Mouse (Mus musculus) embryonic facial prominence, embryonic 15.5 days (tissue): ENCODE measurements around the gene Tomm40. TPM values are rescaled to one million over a fixed set of nuclear protein-coding genes. Genes with fewer than 3 reads are reported as not detected.

Experiments used
- ATAC-seq: fragments of 200-750 bp; cut with Nextera tagmentation; 2 replicates; pipeline ENCODE4 v1.8.0; 2017; ENCODE audit warnings: low read depth, moderate TSS enrichment; ENCODE audit not compliant: insufficient number of reproducible peaks, low FRiP score, low TSS enrichment
- H3K27ac ChIP-seq: fragments of 300-500 bp; sonication (generic); replicated peaks from 2 replicates; pipeline ENCODE4 v1.5.1; 2015; ENCODE audit warnings: mild to moderate bottlenecking, inconsistent platforms
- H3K27me3 ChIP-seq: fragments of 300-500 bp; sonication (generic); 2 replicates; pipeline ENCODE4 v1.6.1; 2015; ENCODE audit warnings: inconsistent platforms
- H3K36me3 ChIP-seq: fragments of 300-500 bp; sonication (generic); 2 replicates; pipeline ENCODE4 v1.6.1; 2015; ENCODE audit warnings: mild to moderate bottlenecking, inconsistent platforms
- H3K4me1 ChIP-seq: fragments of 300-500 bp; sonication (generic); 2 replicates; pipeline ENCODE4 v1.6.1; 2015; ENCODE audit warnings: inconsistent platforms
- H3K4me2 ChIP-seq: fragments of 300-500 bp; sonication (generic); replicated peaks from 2 replicates; pipeline ENCODE4 v1.6.1; 2015; ENCODE audit warnings: mild to moderate bottlenecking, inconsistent platforms
- H3K4me3 ChIP-seq: fragments of 300-500 bp; sonication (generic); replicated peaks from 2 replicates; pipeline ENCODE4 v1.5.1; 2015; ENCODE audit warnings: mild to moderate bottlenecking, inconsistent platforms
- H3K9ac ChIP-seq: fragments of 300-500 bp; sonication (generic); 2 replicates; pipeline ENCODE4 v1.6.1; 2015; ENCODE audit warnings: inconsistent platforms
- H3K9me3 ChIP-seq: fragments of 300-500 bp; sonication (generic); replicated peaks from 2 replicates; pipeline ENCODE4 v1.6.1; 2016; ENCODE audit warnings: inconsistent platforms
- WGBS: fragments of 180-500 bp; shearing (Covaris S2); methylation state at CpG from one replicate; pipeline ENCODE4 v1.1.7; 2015; 5-methylcytosine and 5-hydroxymethylcytosine counted together
- polyA plus RNA-seq: library from polyadenylated mRNA; unstranded; fragments of >200 nt; fragmentation: Nextera tagmentation; extraction: Ambion mirVana; gene quantifications from 2 replicates; pipeline ENCODE4 v1.2.1, GENCODE M21; 2015

Tomm40 gene
- polyA plus RNA-seq, 1 experiment from 2014 or later = 146 TPM

DNA sequence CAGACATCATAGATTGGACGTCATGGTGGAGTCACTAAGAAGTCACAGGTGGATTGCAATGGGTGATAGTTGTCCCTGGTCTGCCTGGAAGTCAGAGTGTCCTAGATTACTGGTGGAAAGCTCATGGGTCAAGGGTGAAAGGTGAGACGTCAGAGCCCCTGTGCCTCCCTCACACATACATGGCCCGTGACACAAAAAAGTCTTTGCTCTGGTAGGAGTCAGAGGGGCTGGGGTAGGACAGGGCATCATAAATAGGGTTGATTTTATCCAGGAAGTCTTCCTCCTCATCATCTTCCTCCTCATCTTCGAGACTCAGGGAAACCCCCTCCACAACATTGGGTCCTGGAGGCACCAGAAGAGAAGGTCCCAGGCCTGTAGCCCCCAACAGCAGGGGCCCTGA, 2.1 kb upstream of the Tomm40 start:
- peaks cover 25% of the 10 kb centered on the region for H3K4me1 ChIP-seq
- H3K27ac ChIP-seq = no peak overlapping the region
- no peaks in the 10 kb centered on the region for H3K27me3 ChIP-seq
- no peak overlapping the region for H3K4me2 ChIP-seq
- 79% methylated on average over 4 of the region's 4 CpGs for WGBS
- peaks cover 13% of the 10 kb centered on the region; the same call in 1 of the 2 replicates for H3K9me3 ChIP-seq
- H3K9ac ChIP-seq = no peak overlapping the region
- H3K4me3 ChIP-seq = no peak overlapping the region
- H3K36me3 ChIP-seq = peaks cover 57% of the 10 kb centered on the region
- no peak for ATAC-seq

DNA sequence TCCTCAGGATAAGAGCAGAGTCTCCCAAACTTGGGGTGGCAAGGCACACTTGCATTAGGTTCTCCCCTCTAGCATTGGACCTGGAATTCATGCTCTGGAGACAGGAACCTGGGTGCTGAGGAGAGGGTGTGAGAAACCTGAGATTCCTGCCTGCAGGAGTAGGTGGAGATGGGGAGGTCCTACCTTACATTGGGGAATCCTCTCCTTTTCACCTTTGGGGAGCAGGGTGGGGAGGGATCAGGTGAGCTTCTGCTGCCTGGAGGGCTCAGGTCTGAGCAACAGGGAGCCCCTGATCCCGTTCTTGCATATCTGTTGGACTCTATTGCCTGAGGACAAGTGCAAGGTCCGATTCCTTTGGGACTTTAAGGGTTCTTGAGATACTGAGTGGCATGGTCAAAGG, 1.6 kb upstream of the Tomm40 start:
- peaks cover 25% of the 10 kb centered on the region for H3K4me1 ChIP-seq
- H3K36me3 ChIP-seq = peaks cover 57% of the 10 kb centered on the region
- 80% methylated on average over 2 of the region's 2 CpGs for WGBS
- H3K9me3 ChIP-seq = peaks cover 10% of the 10 kb centered on the region; the same call in 1 of the 2 replicates
- H3K9ac ChIP-seq = no peak overlapping the region
- peak overlapping the region; percentile 86 for H3K27ac ChIP-seq
- peak overlapping the region; percentile 64 for H3K4me2 ChIP-seq
- H3K4me3 ChIP-seq = no peak overlapping the region
- ATAC-seq = no peak
- no peaks in the 10 kb centered on the region for H3K27me3 ChIP-seq

DNA sequence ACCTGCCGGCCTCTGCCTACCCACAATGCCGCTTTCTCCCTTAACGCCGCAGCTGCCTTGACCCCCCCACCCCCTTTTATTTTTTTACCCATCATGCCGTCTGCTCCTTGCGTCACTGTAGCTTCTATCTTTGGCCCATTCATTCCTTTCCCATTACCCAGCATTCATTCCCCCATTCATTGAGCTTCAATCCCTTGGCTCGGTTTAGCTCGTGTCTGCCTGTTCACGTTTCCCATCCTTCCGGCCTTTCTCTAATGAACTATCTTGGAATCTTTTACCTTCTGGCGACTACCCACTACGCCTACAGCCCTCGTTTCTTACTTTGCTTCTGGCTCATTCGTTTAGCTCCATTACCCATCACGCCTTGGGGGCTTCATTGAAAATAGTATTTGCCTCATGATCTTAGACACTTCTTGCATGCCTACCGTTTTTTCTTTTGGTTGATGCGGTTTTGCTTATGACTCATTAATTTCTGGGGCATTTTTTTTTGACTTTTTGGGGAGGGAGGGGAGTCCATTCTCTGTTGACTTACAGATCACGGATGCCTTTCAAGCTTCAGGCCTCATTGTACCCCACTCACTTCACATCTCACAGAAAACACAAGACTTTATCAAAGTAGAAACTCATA, 931 bp upstream of the Tomm40 start:
- WGBS = 6% methylated on average over 18 of the region's 18 CpGs
- H3K9me3 ChIP-seq = peaks cover 3% of the 10 kb centered on the region; the same call in 1 of the 2 replicates
- peak overlapping the region; percentile 64 for H3K4me2 ChIP-seq
- H3K36me3 ChIP-seq = peaks cover 57% of the 10 kb centered on the region
- no peak for ATAC-seq
- H3K9ac ChIP-seq = no peak overlapping the region
- H3K27ac ChIP-seq = peak overlapping the region; percentile 86
- H3K4me1 ChIP-seq = peaks cover 25% of the 10 kb centered on the region
- peak overlapping the region; percentile 100 for H3K4me3 ChIP-seq
- H3K27me3 ChIP-seq = no peaks in the 10 kb centered on the region

DNA sequence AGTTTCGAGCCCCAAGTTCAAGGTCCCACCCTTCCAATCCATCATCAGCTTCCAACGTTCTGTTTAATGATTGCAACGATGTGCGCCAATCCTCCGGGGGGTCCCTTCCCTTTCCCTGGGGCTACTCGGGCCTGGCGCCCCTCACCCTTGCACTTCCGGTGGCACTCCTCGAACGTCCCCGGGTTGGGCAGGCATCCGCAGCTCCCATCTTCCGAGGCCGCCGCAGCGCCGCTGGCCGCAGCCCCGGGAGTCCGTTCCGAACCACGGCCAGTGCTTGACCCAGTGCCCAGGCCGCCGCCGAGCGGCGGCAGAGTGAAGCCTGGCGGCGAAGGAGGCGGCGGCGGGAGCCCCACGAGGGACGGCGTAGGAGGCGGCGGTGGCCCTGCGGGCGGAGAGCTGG, 402 bp downstream of the Tomm40 start:
- WGBS = 0% methylated on average over 39 of the region's 39 CpGs
- Histone ChIP-seq H3K27ac (peak overlapping the region; percentile 74), H3K4me2 (peak overlapping the region; percentile 88), H3K9me3 (no peaks in the 10 kb centered on the region), H3K4me1 (peaks cover 25% of the 10 kb centered on the region), H3K27me3 (no peaks in the 10 kb centered on the region), H3K36me3 (peaks cover 57% of the 10 kb centered on the region), H3K9ac (peak overlapping the region; percentile 98), H3K4me3 (peak overlapping the region; percentile 100)
- ATAC-seq = no peak

DNA sequence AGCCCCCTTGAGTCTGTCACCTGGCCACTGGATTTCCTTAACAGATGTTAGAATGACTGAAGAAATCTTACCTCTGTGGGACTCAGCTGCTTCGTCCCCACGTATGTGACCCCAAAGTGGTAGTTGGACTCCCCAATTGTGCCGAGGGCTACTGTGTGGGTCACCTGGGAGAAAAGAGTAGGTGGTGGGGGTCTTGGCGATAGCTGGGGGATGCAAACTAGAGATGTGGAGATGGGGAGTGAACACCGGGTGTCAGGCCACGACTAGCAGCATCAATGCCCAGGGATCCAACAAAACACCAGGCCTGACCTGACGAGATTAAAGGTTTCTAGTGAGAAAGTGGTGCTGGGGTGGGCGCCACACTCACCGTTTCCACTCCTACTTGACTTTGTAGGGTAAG, 1.6 kb downstream of the Tomm40 start:
- H3K4me2 ChIP-seq = no peak overlapping the region
- H3K4me1 ChIP-seq = peaks cover 25% of the 10 kb centered on the region
- WGBS = 86% methylated on average over 9 of the region's 9 CpGs
- H3K9ac ChIP-seq = no peak overlapping the region; the same call in 1 of the 2 replicates
- H3K27ac ChIP-seq = no peak overlapping the region
- H3K27me3 ChIP-seq = no peaks in the 10 kb centered on the region
- ATAC-seq = no peak
- no peak overlapping the region; the same call in 1 of the 2 replicates for H3K4me3 ChIP-seq
- H3K36me3 ChIP-seq = peaks cover 57% of the 10 kb centered on the region
- no peaks in the 10 kb centered on the region for H3K9me3 ChIP-seq

DNA sequence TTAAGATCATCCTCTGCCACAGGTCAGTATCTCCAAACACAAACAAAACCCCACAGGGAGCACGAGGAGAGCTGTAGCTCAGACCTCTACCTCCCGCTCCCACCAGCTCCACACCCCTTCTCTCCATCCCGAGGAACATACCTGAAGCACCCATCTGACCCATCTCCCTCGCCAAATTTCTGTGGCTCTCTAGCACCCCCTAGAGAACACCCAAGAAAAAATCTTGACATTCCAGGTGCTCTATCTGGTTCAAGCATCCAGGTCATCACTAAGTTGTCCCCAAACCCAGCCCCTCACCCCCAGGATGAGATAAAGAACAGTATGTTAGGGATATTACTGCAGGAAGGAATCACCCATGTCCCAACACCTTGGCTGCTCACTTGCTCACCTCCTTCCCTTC, 2.0 kb downstream of the Tomm40 start:
- WGBS = 46% methylated on average over 4 of the region's 4 CpGs
- Histone ChIP-seq H3K36me3 (peaks cover 56% of the 10 kb centered on the region), H3K4me1 (peaks cover 25% of the 10 kb centered on the region), H3K27me3 (no peaks in the 10 kb centered on the region), H3K9me3 (no peaks in the 10 kb centered on the region), H3K4me3 (no peak overlapping the region), H3K4me2 (no peak overlapping the region), H3K27ac (no peak overlapping the region), H3K9ac (no peak overlapping the region)
- ATAC-seq = no peak

DNA sequence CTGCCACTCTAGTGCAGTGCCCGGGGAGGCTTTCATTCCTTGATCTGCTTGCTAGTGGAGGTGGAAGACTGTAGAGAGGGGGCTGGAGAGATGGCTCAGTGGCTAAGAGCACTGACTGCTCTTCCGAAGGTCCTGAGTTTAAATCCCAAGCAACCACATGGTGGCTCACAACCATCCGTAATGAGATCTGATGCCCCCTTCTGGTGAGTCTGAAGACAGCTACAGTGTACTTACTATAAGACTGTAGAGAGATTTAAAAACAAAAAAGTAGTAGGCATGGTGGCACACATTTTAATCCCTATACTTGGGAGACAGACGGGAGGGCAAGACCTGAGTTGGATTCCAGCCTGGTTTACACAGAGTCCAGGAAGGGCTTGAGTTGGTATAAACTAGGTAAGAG, 2.8 kb downstream of the Tomm40 start:
- H3K36me3 ChIP-seq = peaks cover 61% of the 10 kb centered on the region
- no peak for ATAC-seq
- H3K4me3 ChIP-seq = no peak overlapping the region
- 67% methylated on average over 4 of the region's 4 CpGs for WGBS
- H3K9ac ChIP-seq = no peak overlapping the region
- H3K27me3 ChIP-seq = no peaks in the 10 kb centered on the region
- H3K27ac ChIP-seq = no peak overlapping the region
- H3K4me1 ChIP-seq = peaks cover 25% of the 10 kb centered on the region
- H3K4me2 ChIP-seq = no peak overlapping the region
- H3K9me3 ChIP-seq = no peaks in the 10 kb centered on the region

DNA sequence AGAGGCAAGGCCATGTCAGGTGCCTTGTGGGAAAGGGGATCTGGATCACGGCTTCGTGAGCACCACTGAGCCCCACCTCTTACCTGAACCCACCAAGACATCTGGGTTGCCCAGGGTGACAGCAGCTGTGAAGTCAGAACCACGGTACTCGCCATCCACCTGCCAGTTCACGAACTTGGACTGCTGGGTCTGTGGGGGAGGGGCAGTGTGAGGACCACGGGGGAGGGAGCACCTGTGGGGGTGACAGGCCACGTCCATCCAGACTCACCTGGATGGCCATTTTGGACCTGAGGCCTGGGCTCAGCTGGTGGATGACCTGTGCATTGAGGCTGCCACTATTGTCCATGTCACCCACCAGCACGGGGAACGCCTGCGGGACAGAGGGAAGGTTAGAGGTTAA, 4.6 kb downstream of the Tomm40 start:
- H3K4me3 ChIP-seq = no peak overlapping the region
- H3K27ac ChIP-seq = no peak overlapping the region
- no peak for ATAC-seq
- WGBS = 92% methylated on average over 10 of the region's 10 CpGs
- H3K27me3 ChIP-seq = no peaks in the 10 kb centered on the region
- no peak overlapping the region for H3K4me2 ChIP-seq
- H3K9ac ChIP-seq = no peak overlapping the region
- peaks cover 16% of the 10 kb centered on the region for H3K4me1 ChIP-seq
- H3K9me3 ChIP-seq = no peaks in the 10 kb centered on the region
- H3K36me3 ChIP-seq = peaks cover 71% of the 10 kb centered on the region

DNA sequence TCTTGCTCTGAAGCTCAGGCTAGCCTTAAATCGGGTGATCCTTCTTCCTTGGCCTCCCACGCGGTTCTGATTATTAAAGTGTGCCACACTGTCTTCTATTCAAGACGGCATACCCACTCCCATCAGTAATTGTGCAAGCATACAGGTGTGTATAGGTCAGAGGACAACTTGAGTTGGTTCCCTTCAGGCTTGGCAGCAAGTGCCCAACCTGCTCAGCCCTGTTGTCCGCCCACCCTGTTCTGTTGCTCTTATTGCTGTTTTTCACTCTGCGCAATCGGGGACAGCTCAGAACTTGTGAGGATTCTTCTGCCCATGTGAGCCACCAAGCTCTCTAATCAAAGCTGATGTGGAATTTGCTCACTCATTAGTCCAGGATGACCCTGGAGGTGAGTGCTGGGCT, 10.0 kb downstream of the Tomm40 start:
- H3K27ac ChIP-seq = no peak overlapping the region
- 95% methylated on average over 7 of the region's 7 CpGs for WGBS
- H3K4me2 ChIP-seq = no peak overlapping the region
- H3K27me3 ChIP-seq = no peaks in the 10 kb centered on the region
- H3K4me1 ChIP-seq = peaks cover 11% of the 10 kb centered on the region
- H3K4me3 ChIP-seq = no peak overlapping the region
- H3K9me3 ChIP-seq = no peaks in the 10 kb centered on the region
- no peak overlapping the region for H3K9ac ChIP-seq
- H3K36me3 ChIP-seq = peaks cover 67% of the 10 kb centered on the region
- ATAC-seq = no peak

DNA sequence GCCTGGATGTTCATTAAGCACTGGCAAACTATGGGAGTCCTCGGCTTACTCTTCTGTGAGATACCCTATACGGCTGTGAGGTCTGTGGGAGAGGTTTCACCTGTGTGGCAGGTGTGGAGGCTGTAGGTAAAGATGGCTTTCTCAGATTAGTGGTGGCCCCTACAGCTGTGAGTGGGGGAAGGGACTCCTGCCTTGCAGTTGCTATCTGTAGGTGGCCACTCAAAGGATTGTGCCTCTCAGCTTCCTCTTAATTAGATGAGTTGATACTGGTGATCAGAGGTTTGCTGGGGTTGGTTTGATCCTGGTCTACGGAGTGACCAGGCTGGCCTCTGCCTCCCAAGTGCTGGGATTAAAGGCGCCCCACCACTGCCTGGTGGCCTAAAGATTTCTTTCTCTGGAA, 10.8 kb downstream of the Tomm40 start:
- no peaks in the 10 kb centered on the region for H3K9me3 ChIP-seq
- WGBS = 90% methylated on average over 4 of the region's 4 CpGs
- ATAC-seq = no peak
- H3K9ac ChIP-seq = no peak overlapping the region
- H3K4me1 ChIP-seq = peaks cover 13% of the 10 kb centered on the region
- no peaks in the 10 kb centered on the region for H3K27me3 ChIP-seq
- H3K4me3 ChIP-seq = no peak overlapping the region
- peaks cover 60% of the 10 kb centered on the region for H3K36me3 ChIP-seq
- no peak overlapping the region for H3K4me2 ChIP-seq
- no peak overlapping the region for H3K27ac ChIP-seq

DNA sequence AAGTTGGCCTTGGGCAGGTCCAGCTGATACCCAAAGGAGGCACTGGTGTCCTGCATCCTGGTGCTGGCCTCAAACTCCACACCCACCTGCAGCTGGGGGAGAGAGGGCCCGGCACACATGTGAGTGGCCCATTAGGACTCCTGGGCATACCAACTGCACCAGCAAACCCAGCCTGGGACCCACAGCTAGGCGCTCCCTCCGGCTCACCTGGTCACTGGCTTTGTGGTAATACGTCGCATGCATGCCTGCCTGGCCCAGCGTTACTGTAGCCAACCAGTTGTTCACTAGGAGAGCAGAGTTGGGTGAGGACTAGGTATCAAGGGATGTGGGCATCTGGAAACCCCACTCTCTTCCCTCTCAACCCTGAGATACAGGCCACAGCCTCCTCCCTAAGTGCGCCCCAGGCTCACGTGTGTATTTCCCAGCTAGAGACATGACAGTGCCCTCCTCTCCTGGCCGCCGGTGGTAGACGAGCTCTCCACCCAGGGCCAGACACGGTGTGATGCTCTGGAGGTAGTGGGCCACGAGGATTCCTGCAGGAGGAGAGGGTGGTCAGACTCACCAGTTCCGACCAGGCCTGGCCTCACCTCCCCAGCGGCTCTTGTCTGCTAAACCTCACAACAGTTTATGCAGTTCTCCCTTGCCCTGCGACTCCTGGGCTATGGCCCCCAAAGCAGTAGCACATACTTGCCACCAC, 12.2 kb downstream of the Tomm40 start:
- peaks cover 28% of the 10 kb centered on the region for H3K4me1 ChIP-seq
- ATAC-seq = no peak
- no peak overlapping the region for H3K9ac ChIP-seq
- no peak overlapping the region for H3K4me2 ChIP-seq
- H3K27ac ChIP-seq = no peak overlapping the region
- 89% methylated on average over 16 of the region's 16 CpGs for WGBS
- H3K36me3 ChIP-seq = peaks cover 48% of the 10 kb centered on the region
- H3K4me3 ChIP-seq = no peak overlapping the region
- H3K27me3 ChIP-seq = no peaks in the 10 kb centered on the region
- H3K9me3 ChIP-seq = no peaks in the 10 kb centered on the region
